Mouse (Mus musculus) hindbrain, postnatal 0 days (tissue): Measurements from ENCODE around the gene Cox4i1. TPM values are rescaled to one million over a fixed set of nuclear protein-coding genes. Genes with fewer than 3 reads are reported as not detected.
A peak's percentile ranks its signal among the peaks of the same experiment; 100 is the strongest.

Experiments used
- ATAC-seq: fragments of 200-750 bp; cut with Nextera tagmentation; 2 replicates; pipeline ENCODE4 v1.8.0; 2017; ENCODE audit warnings: mild to moderate bottlenecking, moderate TSS enrichment, moderate library complexity
- DNase-seq: peaks from one replicate; pipeline ENCODE4 v3.0.0-alpha.2; 2015; ENCODE audit warnings: low spot score
- H3K27ac ChIP-seq: fragments of 300-500 bp; sonication (generic); 2 replicates; pipeline ENCODE4 v1.5.1; 2014; ENCODE audit warnings: mild to moderate bottlenecking
- H3K27me3 ChIP-seq: fragments of 300-500 bp; sonication (generic); 2 replicates; pipeline ENCODE4 v1.6.1; 2014; ENCODE audit warnings: low read length, mixed read lengths; ENCODE audit not compliant: insufficient read depth
- H3K36me3 ChIP-seq: fragments of 300-500 bp; sonication (generic); 2 replicates; pipeline ENCODE4 v1.6.1; 2014; ENCODE audit warnings: low read length, mixed read lengths; ENCODE audit not compliant: insufficient read depth
- H3K4me1 ChIP-seq: fragments of 300-500 bp; sonication (generic); 2 replicates; pipeline ENCODE4 v1.6.1; 2014; ENCODE audit warnings: antibody characterized with exemption, low read length, mixed read lengths; ENCODE audit not compliant: insufficient read depth
- H3K4me2 ChIP-seq: fragments of 300-500 bp; sonication (generic); 2 replicates; pipeline ENCODE4 v1.6.1; 2014; ENCODE audit warnings: low read depth, mild to moderate bottlenecking, low read length, moderate library complexity, mixed read lengths
- H3K4me3 ChIP-seq: fragments of 300-500 bp; sonication (generic); 2 replicates; pipeline ENCODE4 v1.5.1; 2014; ENCODE audit warnings: low read length
- H3K9ac ChIP-seq: fragments of 300-500 bp; sonication (generic); replicated peaks from 2 replicates; pipeline ENCODE4 v1.6.1; 2014; ENCODE audit warnings: mild to moderate bottlenecking, low read length, moderate library complexity, mixed read lengths
- H3K9me3 ChIP-seq: fragments of 300-500 bp; sonication (generic); 2 replicates; pipeline ENCODE4 v1.6.1; 2016; ENCODE audit warnings: low read length, mixed read lengths
- CTCF ChIP-seq: IDR thresholded peaks from 2 replicates; pipeline ENCODE4 v1.5.1; 2016; ENCODE audit warnings: antibody characterized with exemption, control low read depth, low read depth
- whole genome bisulfite sequencing: fragments of 180-500 bp; shearing (Covaris S2); extraction: QIAGEN DNeasy Blood & Tissue Kit; methylation state at CpG from one replicate; pipeline ENCODE4 v1.1.7; 2014; 5-methylcytosine and 5-hydroxymethylcytosine counted together
- polyA plus RNA-seq: library from polyadenylated mRNA; unstranded; fragments of >200 nt; fragmentation: Nextera tagmentation; extraction: Ambion mirVana; gene quantifications from 2 replicates; pipeline ENCODE4 v1.2.1, GENCODE M21; 2015
- total RNA-seq: library from RNA; depleted of rRNA; stranded (reverse); fragments of >200 nt; gene quantifications from 2 replicates; pipeline ENCODE4 v1.2.3, GENCODE M21; 2014

Gene Cox4i1
- total and polyA plus RNA-seq, 2 experiments from 2014 or later: 545 to 1,662 TPM

- 1% methylated on average over 30 of the region's 42 CpGs for WGBS
- Histone ChIP-seq H3K27me3 (no peaks in the 10 kb centered on the region), H3K4me1 (no peaks in the 10 kb centered on the region), H3K9me3 (no peaks in the 10 kb centered on the region), H3K36me3 (no peaks in the 10 kb centered on the region), H3K27ac (no peak overlapping the region), H3K9ac (peak overlapping the region; percentile 55), H3K4me2 (peak overlapping the region; percentile 94), H3K4me3 (peak overlapping the region; percentile 55)
- peak; percentile 41; the same call in 1 of the 2 replicates for ATAC-seq
- TF ChIP-seq CTCF: no peak
- peak; percentile 35 for DNase-seq
Observed at GRCm38 (mm10) chr8:120634329-120634839, 33.6 kb upstream of the Cox4i1 start.

- Histone ChIP-seq H3K27ac (no peak overlapping the region), H3K27me3 (no peaks in the 10 kb centered on the region), H3K9me3 (no peaks in the 10 kb centered on the region), H3K4me3 (no peak overlapping the region), H3K4me2 (no peak overlapping the region), H3K36me3 (no peaks in the 10 kb centered on the region), H3K4me1 (no peaks in the 10 kb centered on the region), H3K9ac (no peak overlapping the region)
- DNase-seq (no peak), ATAC-seq (no peak)
- no peak for TF ChIP-seq CTCF
- WGBS: 36% methylated on average over 8 of the region's 8 CpGs
Observed at GRCm38 (mm10) chr8:120641245-120641644, 26.8 kb upstream of the Cox4i1 start.

DNA sequence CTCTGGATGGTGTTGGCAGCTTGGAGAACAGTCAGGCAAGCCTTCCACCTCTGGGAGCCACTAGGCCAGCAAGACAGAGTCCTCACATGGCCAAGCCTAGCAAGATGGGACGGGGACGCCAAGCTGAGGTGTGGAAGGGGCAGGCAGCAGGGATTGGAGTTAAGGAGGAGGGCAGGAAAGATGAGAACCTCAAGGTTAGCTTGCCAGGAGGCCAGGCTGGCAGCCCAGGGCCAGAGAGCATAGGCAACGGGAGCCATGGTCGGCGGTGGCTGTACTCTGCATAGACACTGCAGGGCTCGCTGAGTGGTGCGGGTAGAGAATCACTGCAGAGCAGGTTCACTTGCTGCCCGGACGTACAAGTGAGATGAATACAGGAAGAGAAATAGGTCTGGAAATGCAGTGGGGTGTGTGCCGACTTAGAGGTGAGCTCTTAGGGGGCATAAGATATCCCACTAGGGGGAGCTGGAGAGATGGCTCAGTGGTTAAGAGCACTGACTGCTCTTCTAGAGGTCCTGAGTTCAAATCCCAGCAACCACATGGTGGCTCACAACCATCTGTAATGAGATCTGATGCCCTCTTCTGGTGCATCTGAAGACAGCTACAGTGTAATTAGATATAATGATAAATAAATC, 25.9 kb upstream of the Cox4i1 start:
- TF ChIP-seq CTCF: no peak
- no peak for DNase-seq
- 80% methylated on average over 10 of the region's 10 CpGs for WGBS
- no peak overlapping the region for H3K4me2 ChIP-seq
- H3K9me3 ChIP-seq: no peaks in the 10 kb centered on the region
- ATAC-seq: no peak
- H3K4me3 ChIP-seq: no peak overlapping the region
- no peaks in the 10 kb centered on the region for H3K36me3 ChIP-seq
- H3K4me1 ChIP-seq: no peaks in the 10 kb centered on the region
- H3K9ac ChIP-seq: no peak overlapping the region
- H3K27ac ChIP-seq: no peak overlapping the region
- H3K27me3 ChIP-seq: no peaks in the 10 kb centered on the region

- Histone ChIP-seq H3K4me1 (no peaks in the 10 kb centered on the region), H3K27me3 (no peaks in the 10 kb centered on the region), H3K4me3 (no peak overlapping the region), H3K4me2 (no peak overlapping the region), H3K27ac (peak overlapping the region; percentile 58; the same call in 1 of the 2 replicates), H3K9ac (no peak overlapping the region), H3K36me3 (no peaks in the 10 kb centered on the region), H3K9me3 (no peaks in the 10 kb centered on the region)
- WGBS: 29% methylated on average over 7 of the region's 7 CpGs
- DNase-seq: peak; percentile 86
- peak; percentile 93 for ATAC-seq
- TF ChIP-seq CTCF: no peak
Observed at GRCm38 (mm10) chr8:120644663-120645062, 23.4 kb upstream of the Cox4i1 start.

- WGBS: 54% methylated on average over 7 of the region's 7 CpGs
- TF ChIP-seq CTCF: no peak
- Histone ChIP-seq H3K4me2 (no peak within 1 kb of the TSS), H3K9ac (no peak within 1 kb of the TSS), H3K4me3 (no peak within 1 kb of the TSS), H3K9me3 (no peaks in the 10 kb centered on the region), H3K27ac (no peak within 1 kb of the TSS), H3K4me1 (no peaks in the 10 kb centered on the region), H3K27me3 (no peaks in the 10 kb centered on the region), H3K36me3 (no peaks in the 10 kb centered on the region)
- DNase-seq (no peak), ATAC-seq (no peak)
Observed at GRCm38 (mm10) chr8:120647532-120647931, 20.5 kb upstream of the Cox4i1 start, which contains the start of gene 1190005I06Rik. TSS of gene 1190005I06Rik (minus strand) at chr8:120647632.

GRCm38 (mm10) chr8:120656322-120657052, 11.5 kb upstream of the Cox4i1 start:
- Histone ChIP-seq H3K4me3 (no peak overlapping the region), H3K4me2 (no peak overlapping the region), H3K36me3 (peaks cover 37% of the 10 kb centered on the region; the same call in 1 of the 2 replicates), H3K9ac (no peak overlapping the region), H3K27me3 (no peaks in the 10 kb centered on the region), H3K9me3 (no peaks in the 10 kb centered on the region), H3K27ac (peak overlapping the region; percentile 17), H3K4me1 (peaks cover 3% of the 10 kb centered on the region; the same call in 1 of the 2 replicates)
- no peak for TF ChIP-seq CTCF
- WGBS: 71% methylated on average over 7 of the region's 7 CpGs
- DNase-seq (no peak), ATAC-seq (no peak)
